Mouse (Mus musculus) lung, postnatal 36 days (tissue): ENCODE measurements around the gene Grip1.

Source experiments
- DNase-seq: peaks from one replicate; pipeline ENCODE4 v3.0.0; 2022; ENCODE audit warnings: mixed read lengths

Grip1 gene

GRCm38 (mm10) chr10:119580024-119580423 is 126.4 kb downstream of the Grip1 start:
- DNase-seq, result no peak

- DNase-seq, result peak; percentile 35
Observed at GRCm38 (mm10) chr10:119584666-119585065, 131.0 kb downstream of the Grip1 start.

DNA sequence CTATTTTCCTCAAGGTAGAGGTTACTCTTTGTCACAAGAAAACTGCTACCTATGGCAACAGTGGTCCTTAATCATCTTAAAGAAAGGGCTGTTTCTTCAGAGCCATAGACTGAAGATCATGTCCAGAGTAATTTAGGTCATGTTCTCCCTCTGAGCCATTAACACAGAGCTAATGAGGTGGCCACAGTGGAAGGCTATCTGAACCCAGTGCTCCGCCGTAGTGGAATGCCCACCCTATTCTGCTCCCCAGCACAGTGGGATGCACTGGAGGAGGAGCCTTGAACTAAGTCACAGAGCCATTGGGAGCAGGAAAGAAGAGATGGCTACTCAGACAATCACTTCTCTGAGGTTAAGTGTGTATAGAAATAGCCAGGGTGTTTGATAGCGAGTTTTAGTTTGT is 133.3 kb downstream of the Grip1 start:
- DNase-seq, result no peak

GRCm38 (mm10) chr10:119596822-119597221 is 143.2 kb downstream of the Grip1 start:
- DNase-seq, result no peak

- DNase-seq, result no peak
Observed at GRCm38 (mm10) chr10:119607501-119607900, 153.9 kb downstream of the Grip1 start.

GRCm38 (mm10) chr10:119608998-119609397 is 155.4 kb downstream of the Grip1 start:
- no peak for DNase-seq

DNA sequence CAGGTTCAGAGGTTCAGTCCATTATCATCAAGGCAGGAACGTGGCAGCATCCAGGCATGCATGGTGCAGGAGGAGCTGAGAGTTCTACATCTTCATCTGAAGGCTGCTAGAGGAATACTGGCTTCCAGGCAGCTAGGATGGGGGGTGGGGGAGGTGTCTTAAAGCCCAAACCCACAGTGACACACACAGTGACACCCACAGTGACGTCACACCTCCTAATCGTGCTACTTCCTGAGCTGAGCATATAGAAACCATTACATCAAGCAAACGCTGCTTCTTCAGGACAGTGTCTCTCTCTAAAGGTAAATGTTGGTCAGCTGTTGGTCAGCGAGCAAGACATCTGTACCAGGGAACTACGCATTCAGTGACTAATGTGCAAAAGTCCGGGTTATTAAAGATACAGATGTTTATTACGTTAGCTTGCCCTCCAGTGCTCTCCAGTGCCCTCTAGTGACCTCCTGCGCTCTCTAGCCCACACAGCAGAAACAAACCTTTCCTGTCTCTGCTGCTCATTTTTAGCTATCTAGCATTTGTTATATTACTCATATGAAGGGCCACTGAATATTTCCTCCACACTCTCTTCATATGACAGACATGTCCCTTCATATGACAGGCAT is 156.8 kb downstream of the Grip1 start:
- peak; percentile 25 for DNase-seq

DNA sequence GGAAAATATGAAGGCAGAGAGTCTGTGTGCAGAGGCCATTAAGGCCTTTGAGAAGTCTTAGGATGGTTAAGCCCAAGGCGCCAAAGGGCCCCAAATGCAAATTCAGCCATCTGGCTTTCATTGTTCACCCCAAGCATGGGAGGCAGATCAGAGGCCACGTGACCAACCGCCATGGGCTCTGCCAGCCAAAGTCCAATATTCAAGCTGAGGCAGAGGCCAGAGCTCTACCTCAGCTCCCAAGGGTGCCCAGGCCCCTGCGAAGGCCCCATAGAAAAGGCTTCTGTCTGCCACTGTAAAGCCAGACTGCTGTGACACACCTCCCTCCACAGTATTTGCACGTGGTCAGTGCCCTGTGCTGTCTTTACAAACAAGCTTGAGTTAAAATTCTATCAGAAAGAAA is 158.4 kb downstream of the Grip1 start:
- DNase-seq, result no peak

GRCm38 (mm10) chr10:119614726-119615125 is 161.1 kb downstream of the Grip1 start:
- peak; percentile 30 for DNase-seq

- peak; percentile 95 for DNase-seq
Observed at GRCm38 (mm10) chr10:119615240-119615885, 161.7 kb downstream of the Grip1 start.

DNA sequence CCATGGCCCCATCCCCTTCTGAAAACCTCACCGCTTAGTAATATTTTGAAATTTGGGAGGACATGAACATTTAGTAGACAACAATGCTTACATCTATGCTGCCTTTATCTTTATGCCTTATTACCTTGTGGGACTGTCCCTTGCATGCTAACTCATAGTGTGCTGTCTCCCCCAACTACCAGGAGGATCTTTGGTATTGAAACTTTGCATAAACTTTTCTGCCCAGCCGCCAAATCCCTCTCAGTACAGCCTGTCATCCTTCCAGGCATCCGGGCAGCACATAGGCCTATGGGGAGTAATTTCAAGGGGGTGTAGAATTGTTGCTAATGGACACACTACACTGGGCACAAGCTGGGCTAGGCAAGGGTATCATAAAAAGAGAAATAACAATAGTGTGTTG is 162.4 kb downstream of the Grip1 start:
- DNase-seq, result no peak

DNA sequence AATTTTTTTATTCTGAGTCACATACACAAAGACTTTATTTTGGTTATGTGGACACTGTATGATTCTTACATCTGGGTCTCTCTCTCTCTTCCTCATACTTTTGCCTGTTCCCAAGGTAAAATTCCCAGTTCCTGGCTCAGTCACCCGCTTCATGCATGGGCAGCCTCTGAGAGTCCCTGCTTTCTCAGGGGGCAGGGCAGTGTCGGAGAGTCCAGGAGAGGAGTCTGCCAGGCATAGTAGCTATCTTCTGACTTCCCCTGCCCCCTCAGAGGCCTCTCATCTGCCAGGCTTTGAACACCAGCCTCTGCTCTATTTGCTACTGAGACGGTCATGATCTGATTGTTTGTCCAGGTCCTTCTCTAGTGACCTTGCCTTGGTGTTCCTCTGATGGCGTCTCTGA is 175.0 kb downstream of the Grip1 start:
- DNase-seq, result no peak

- DNase-seq, result no peak
Observed at GRCm38 (mm10) chr10:119630401-119630800, 176.8 kb downstream of the Grip1 start.

DNA sequence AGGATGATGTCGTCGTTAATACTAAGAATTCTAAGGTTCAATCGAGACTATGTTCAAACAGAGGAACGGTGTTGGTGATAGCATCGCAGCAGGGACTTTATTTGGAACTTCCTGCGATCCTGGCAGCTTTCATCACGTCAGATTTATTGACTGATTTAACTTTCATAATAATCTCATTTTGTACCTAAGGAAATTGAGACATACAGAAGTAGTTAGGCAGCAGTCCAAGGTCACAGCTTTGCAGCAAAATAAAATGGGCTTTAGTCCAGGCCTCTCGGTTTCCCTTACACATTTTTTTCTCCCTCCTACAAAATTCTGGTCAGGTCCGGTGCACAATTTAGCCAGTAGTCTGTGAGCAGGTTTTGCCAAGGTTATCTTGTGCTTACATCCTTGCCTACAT is 178.3 kb downstream of the Grip1 start:
- no peak for DNase-seq

- peak; percentile 29 for DNase-seq
Observed at GRCm38 (mm10) chr10:119634544-119634943, 180.9 kb downstream of the Grip1 start.

DNA sequence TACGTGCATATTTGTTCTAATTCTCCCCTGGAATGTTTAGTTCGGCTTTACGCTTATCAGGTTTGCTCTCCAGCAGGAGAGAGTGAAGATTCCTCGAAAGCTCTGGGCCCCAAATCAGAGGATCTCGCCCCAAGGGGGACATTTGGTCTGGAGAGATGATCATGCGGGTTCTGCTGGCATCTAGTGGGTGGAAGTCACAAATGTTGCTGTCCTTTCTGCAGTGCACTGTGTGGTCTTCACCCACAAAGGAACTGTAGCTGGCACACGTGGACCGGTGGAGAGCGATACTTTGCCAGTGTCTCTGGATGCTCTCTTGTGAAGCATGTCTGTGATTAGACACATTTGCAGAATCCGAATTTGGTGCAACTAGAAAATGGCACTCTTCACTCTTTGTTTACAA is 186.9 kb downstream of the Grip1 start:
- no peak for DNase-seq

- DNase-seq, result no peak
Observed at GRCm38 (mm10) chr10:119641011-119641410, 187.4 kb downstream of the Grip1 start.

GRCm38 (mm10) chr10:119644289-119644688 is 190.7 kb downstream of the Grip1 start:
- no peak for DNase-seq

- peak; percentile 39 for DNase-seq
Observed at GRCm38 (mm10) chr10:119646500-119647439, 193.1 kb downstream of the Grip1 start.

DNA sequence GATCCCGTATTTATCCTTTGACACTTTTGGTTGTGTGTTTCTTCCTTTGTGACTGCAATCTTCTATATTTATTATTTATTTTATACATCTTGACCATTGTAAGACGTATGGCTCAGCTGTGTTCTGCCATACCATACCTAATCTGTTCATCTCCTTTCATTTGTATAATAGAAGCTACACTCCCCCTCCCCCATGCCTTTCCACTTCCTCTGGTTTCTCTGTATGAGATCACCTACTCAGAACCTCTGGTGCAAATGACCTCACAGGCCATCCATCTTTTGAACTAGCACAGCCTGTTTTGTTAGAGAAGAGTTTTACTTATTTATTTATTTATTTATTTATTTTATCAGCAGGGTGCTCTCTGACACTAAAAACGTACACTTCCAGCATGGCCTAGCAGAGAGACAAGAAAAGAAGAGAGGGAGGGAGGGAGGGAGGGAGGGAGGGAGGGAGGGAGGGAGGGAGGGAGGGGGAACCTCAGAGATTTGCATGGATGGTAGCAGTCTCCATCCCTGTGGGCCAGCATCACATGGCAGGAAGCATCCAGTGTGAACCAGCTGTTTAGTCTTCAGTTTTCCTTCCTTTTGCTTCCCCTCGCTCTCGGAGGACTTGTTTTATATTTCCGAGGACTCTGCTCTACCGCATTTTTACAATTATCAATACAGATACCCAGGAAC is 207.2 kb downstream of the Grip1 start:
- no peak for DNase-seq

- no peak for DNase-seq
Observed at GRCm38 (mm10) chr10:119663586-119663985, 210.0 kb downstream of the Grip1 start.

DNA sequence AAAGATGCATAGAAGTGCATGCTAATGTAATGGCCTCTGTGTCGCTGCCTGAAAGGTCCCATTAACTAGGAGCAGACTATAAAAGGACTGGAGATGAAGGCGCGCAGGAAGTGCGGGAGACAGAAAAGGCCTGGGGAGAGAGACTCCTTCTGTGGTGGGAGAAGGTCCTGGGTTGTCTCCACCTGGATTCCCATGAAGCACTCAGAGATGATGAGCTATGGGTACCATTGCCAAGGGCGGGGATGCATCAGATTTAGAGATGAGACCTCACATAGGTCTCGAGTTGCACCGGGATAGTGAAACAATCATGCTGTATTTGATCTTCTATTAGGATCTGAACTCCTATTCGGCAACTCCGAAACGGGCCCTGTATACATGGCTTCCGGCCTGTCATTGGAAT is 212.8 kb downstream of the Grip1 start:
- no peak for DNase-seq

DNA sequence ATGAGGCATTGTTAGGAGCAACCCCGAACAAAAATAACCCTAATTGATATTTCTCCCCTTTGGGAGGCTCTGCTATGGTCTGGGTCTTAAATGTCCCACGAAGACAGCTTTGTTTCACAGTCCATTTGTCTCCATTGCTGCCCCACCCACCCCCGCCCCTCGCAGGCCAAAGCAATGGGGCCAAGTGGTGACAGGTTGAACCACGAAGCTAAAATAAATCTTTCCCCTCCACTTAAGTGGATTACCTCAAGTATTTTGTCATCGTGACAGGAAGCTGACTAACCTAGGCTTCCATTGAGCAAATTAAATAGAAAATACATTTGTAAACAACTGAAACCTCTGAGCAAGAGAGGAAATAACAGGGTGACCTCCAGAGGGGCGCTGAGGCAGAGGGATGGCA is 216.8 kb downstream of the Grip1 start:
- no peak for DNase-seq
